Mouse (Mus musculus): Measurements from ENCODE around the gene Prkra.

DNA sequence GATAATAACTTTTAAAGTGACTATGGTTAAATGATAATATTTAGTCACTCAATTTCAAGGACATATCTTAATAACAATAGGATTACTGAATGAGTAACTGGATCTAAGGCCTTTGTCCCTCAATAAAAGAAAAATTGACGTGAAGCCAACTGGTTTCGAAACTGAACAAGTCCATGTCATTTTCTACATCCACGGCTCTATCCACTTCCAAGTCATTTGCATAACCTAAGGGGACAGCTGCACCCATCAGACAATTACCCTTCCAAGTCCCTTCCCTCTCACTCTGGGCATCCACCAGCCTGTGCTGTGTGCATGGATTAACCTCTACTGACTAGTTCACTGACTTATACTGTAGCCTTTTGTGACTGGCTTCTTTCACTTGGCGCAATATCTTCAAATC lies 16.2 kb downstream of the Prkra start:
- no peak for TF ChIP-seq CTCF (IDR thresholded peaks at IDR 0.05; ENCODE audit: low read depth)
- TF ChIP-seq EP300 (IDR thresholded peaks at IDR 0.05; ENCODE audit: low read depth): no peak
